ENCODE assay signal across 14 mouse cellular contexts in genomic region chr11:58146241-58146640, GRCm38 (mm10). TPM values are rescaled to one million over a fixed set of nuclear protein-coding genes. Genes with fewer than 3 reads are reported as not detected.
DNase-seq lines count a peak whose midpoint lies in the region; ATAC-seq lines count a peak whose summit lies in the region.
"Had no signal": no experiment of that assay in that cellular context is flagged by ENCODE, and none has a peak within 500 bp of the region (broad histone marks: within the 10 kb centered on the region; RNA-seq: fewer than 3 reads in every experiment).

No protein-coding gene starts in this region.

- intact Hi-C loops in gastrocnemius, postnatal 14 days (cut with DNase I; ENCODE audit: low total_unique reads), result no loop called here

- ATAC-seq in megakaryocyte-erythroid progenitor cell, adult 5-6 weeks (replicated peaks; ENCODE audit: low FRiP score, low TSS enrichment, poor library complexity, severe bottlenecking), result peak; percentile 81
- ATAC-seq: CD4-positive, CD25-positive, alpha-beta regulatory T cell, adult 4 months; intestine, postnatal 0 days had no signal

- DNase-seq in gastrocnemius, adult 18-20 months (ENCODE audit: low spot score), result peak; percentile 29
- no peak for DNase-seq in gastrocnemius, postnatal 14 days
- peak; percentile 15 to 53 for DNase-seq in kidney, postnatal 36 days
- DNase-seq in kidney, adult 11 months, result no peak
- DNase-seq in adrenal gland, postnatal 10 days, result peak; percentile 81
- no peak for DNase-seq in frontal cortex, postnatal 25 days (ENCODE audit: low spot score in 2 of 2)
- DNase-seq in right cerebral cortex, postnatal 14 days, result no peak
- DNase-seq: embryo, embryonic 11 days; gastrocnemius, postnatal 36 days; lung, embryonic 14.5 days; thymus, postnatal 14 days had no signal

RNA-seq across cellular contexts. Expression of gene Gemin5, which starts 22.1 kb away (rescaled TPM):
- 1 to 10 TPM; 8.8 to 8.9 TPM for total RNA-seq in gastrocnemius, adult 18-20 months (2021)
- total RNA-seq in gastrocnemius, postnatal 14 days (2021), result 10 to 100 TPM in 1 of 2 experiments, 1 to 10 TPM in 1; 9.5 to 10.8 TPM
- total RNA-seq in adrenal gland, postnatal 10 days (2021), result 10 to 100 TPM; 16.5 to 19.1 TPM
- total RNA-seq in megakaryocyte-erythroid progenitor cell, adult 5-6 weeks (2014; fragmentation: Nextera tagmentation), result 43.2 and 51.7 TPM in 2 replicates
- total RNA-seq in megakaryocyte-erythroid progenitor cell, adult 5-6 weeks (2017), result 43.4 and 57.0 TPM in 2 replicates

RNA-seq across cellular contexts. Expression of gene Mrpl22, which starts 25.2 kb away (rescaled TPM):
- 10 to 100 TPM; 44.2 to 47.3 TPM for total RNA-seq in gastrocnemius, adult 18-20 months (2021)
- 10 to 100 TPM; 39.7 to 43.8 TPM for total RNA-seq in gastrocnemius, postnatal 14 days (2021)
- 10 to 100 TPM; 68.8 to 70.9 TPM for total RNA-seq in adrenal gland, postnatal 10 days (2021)
- 75.6 and 84.9 TPM in 2 replicates for total RNA-seq in megakaryocyte-erythroid progenitor cell, adult 5-6 weeks (2014; fragmentation: Nextera tagmentation)
- total RNA-seq in megakaryocyte-erythroid progenitor cell, adult 5-6 weeks (2017), result 49.6 and 76.6 TPM in 2 replicates

RNA-seq across cellular contexts. Expression of gene Cnot8, which starts 42.3 kb away (rescaled TPM):
- 10 to 100 TPM; 32.2 to 33.1 TPM for total RNA-seq in gastrocnemius, adult 18-20 months (2021)
- 10 to 100 TPM; 31.3 to 32.1 TPM for total RNA-seq in gastrocnemius, postnatal 14 days (2021)
- 10 to 100 TPM; 42.9 to 49.3 TPM for total RNA-seq in adrenal gland, postnatal 10 days (2021)
- total RNA-seq in megakaryocyte-erythroid progenitor cell, adult 5-6 weeks (2014; fragmentation: Nextera tagmentation), result 37.4 and 40.1 TPM in 2 replicates
- 65.7 and 85.1 TPM in 2 replicates for total RNA-seq in megakaryocyte-erythroid progenitor cell, adult 5-6 weeks (2017)

RNA-seq across cellular contexts. Expression of gene Igtp, which starts 53.1 kb away (rescaled TPM):
- 10 to 100 TPM in 1 of 2 experiments, 1 to 10 TPM in 1; 6.7 to 13.8 TPM for total RNA-seq in gastrocnemius, adult 18-20 months (2021)
- total RNA-seq in gastrocnemius, postnatal 14 days (2021), result 1 to 10 TPM; 3.5 to 3.7 TPM
- total RNA-seq in adrenal gland, postnatal 10 days (2021), result 1 to 10 TPM; 7.7 to 8.4 TPM
- 12.8 and 15.3 TPM in 2 replicates for total RNA-seq in megakaryocyte-erythroid progenitor cell, adult 5-6 weeks (2014; fragmentation: Nextera tagmentation)
- total RNA-seq in megakaryocyte-erythroid progenitor cell, adult 5-6 weeks (2017), result 11.5 and 12.3 TPM in 2 replicates

RNA-seq across cellular contexts. Expression of gene Irgm2, which starts 53.2 kb away (rescaled TPM):
- total RNA-seq in gastrocnemius, adult 18-20 months (2021), result 10 to 100 TPM in 1 of 2 experiments, 1 to 10 TPM in 1; 7.9 to 13.9 TPM
- total RNA-seq in gastrocnemius, postnatal 14 days (2021), result 1 to 10 TPM; 4.8 to 5.5 TPM
- 1 to 10 TPM; 8.8 to 9.8 TPM for total RNA-seq in adrenal gland, postnatal 10 days (2021)
- total RNA-seq in megakaryocyte-erythroid progenitor cell, adult 5-6 weeks (2014; fragmentation: Nextera tagmentation), result 1.2 and 6.1 TPM in 2 replicates
- 2.9 and 3.7 TPM in 2 replicates for total RNA-seq in megakaryocyte-erythroid progenitor cell, adult 5-6 weeks (2017)

Comparison
In these comparisons a context has a peak if more than half of its experiments do, and no peak if none do; other contexts are left out.
1. DNase-seq: peak in gastrocnemius, adult 18-20 months (single experiment), kidney, postnatal 36 days (2 of 2) and adrenal gland, postnatal 10 days (single experiment); none in gastrocnemius, postnatal 14 days (single experiment), kidney, adult 11 months (single experiment), frontal cortex, postnatal 25 days (0 of 2) and right cerebral cortex, postnatal 14 days (single experiment).